Mouse (Mus musculus): ENCODE measurements at regions not wholly inside any gene's neighbourhood (a gene's known extent, or its start where the extent isn't known, plus 50 kb on each side); places are given as distances from the start of the nearest gene placed in this dataset.
"Not testable (repeated sequence)": the region's sequence is repeated elsewhere in the genome, so short reads cannot be mapped to it uniquely, and the experiment has no call there.

- ATAC-seq (replicated peaks; ENCODE audit: insufficient number of reproducible peaks, low FRiP score, low TSS enrichment, low read depth), result no peak
- no peak overlapping the region for H3K27ac ChIP-seq (replicated peaks; ENCODE audit: low read depth, low read length)
- no peaks in the 10 kb centered on the region for H3K4me1 ChIP-seq (ENCODE audit: control insufficient read depth, insufficient read depth, low read length)
- H3K4me3 ChIP-seq (ENCODE audit: low read depth, low read length), result no peak overlapping the region
- DNase-seq (ENCODE audit: low spot score), result no peak
- H3K9ac ChIP-seq (replicated peaks; ENCODE audit: low read length), result no peak overlapping the region
- WGBS, result 56% methylated on average over 27 of the region's 27 CpGs
- no peaks in the 10 kb centered on the region for H3K27me3 ChIP-seq (ENCODE audit: control insufficient read depth, insufficient read depth, low read length)
- H3K36me3 ChIP-seq (replicated peaks; ENCODE audit: control insufficient read depth, insufficient read depth, low read depth, low read length), result no peaks in the 10 kb centered on the region
- no peaks in the 10 kb centered on the region for H3K9me3 ChIP-seq (replicated peaks; ENCODE audit: control insufficient read depth, low read length)
- H3K4me2 ChIP-seq (ENCODE audit: low read depth, low read length), result no peak overlapping the region
Observed at GRCm38 (mm10) chr8:88812901-88813676, 116.3 kb downstream of the Cyld start.

- not testable (repeated sequence) for H3K9ac ChIP-seq (replicated peaks; ENCODE audit: low read length); H3K4me3 ChIP-seq (ENCODE audit: low read depth, low read length); H3K36me3 ChIP-seq (replicated peaks; ENCODE audit: control insufficient read depth, insufficient read depth, low read depth, low read length); H3K4me2 ChIP-seq (ENCODE audit: low read depth, low read length); H3K9me3 ChIP-seq (replicated peaks; ENCODE audit: control insufficient read depth, low read length); H3K4me1 ChIP-seq (ENCODE audit: control insufficient read depth, insufficient read depth, low read length); H3K27me3 ChIP-seq (ENCODE audit: control insufficient read depth, insufficient read depth, low read length); H3K27ac ChIP-seq (replicated peaks; ENCODE audit: low read depth, low read length); DNase-seq (ENCODE audit: low spot score); ATAC-seq (replicated peaks; ENCODE audit: insufficient number of reproducible peaks, low FRiP score, low TSS enrichment, low read depth)
- 90% methylated on average over 10 of the region's 10 CpGs for WGBS
Observed at GRCm38 (mm10) chr8:88806851-88807250, 110.0 kb downstream of the Cyld start.

All from embryonic facial prominence, embryonic 11.5 days (tissue).